Mouse (Mus musculus) forebrain, embryonic 16.5 days (tissue): ENCODE data around the gene Arsb. TPM values are rescaled to one million over a fixed set of nuclear protein-coding genes. Genes with fewer than 3 reads are reported as not detected.

Experiments used
- ATAC-seq: fragments of 200-750 bp; cut with Nextera tagmentation; 2 replicates; pipeline ENCODE4 v1.8.0; 2017; ENCODE audit warnings: mild to moderate bottlenecking, moderate library complexity
- H3K27ac ChIP-seq: fragments of 300-500 bp; sonication (generic); 2 replicates; pipeline ENCODE4 v1.5.1; 2014; ENCODE audit warnings: low read length, control low read depth
- H3K27me3 ChIP-seq: fragments of 300-500 bp; sonication (generic); replicated peaks from 2 replicates; pipeline ENCODE4 v1.6.1; 2014; ENCODE audit warnings: low read length; ENCODE audit not compliant: control insufficient read depth, insufficient read depth
- H3K36me3 ChIP-seq: fragments of 300-500 bp; sonication (generic); 2 replicates; pipeline ENCODE4 v1.6.1; 2014; ENCODE audit not compliant: control insufficient read depth, insufficient read depth
- H3K4me1 ChIP-seq: fragments of 300-500 bp; sonication (generic); replicated peaks from 2 replicates; pipeline ENCODE4 v1.6.1; 2014; ENCODE audit warnings: low read length; ENCODE audit not compliant: control insufficient read depth, insufficient read depth
- H3K4me2 ChIP-seq: fragments of 300-500 bp; sonication (generic); 2 replicates; pipeline ENCODE4 v1.6.1; 2014; ENCODE audit warnings: mild to moderate bottlenecking, low read length, control low read depth
- H3K4me3 ChIP-seq: fragments of 300-500 bp; sonication (generic); replicated peaks from 2 replicates; pipeline ENCODE4 v1.5.1; 2014; ENCODE audit warnings: mild to moderate bottlenecking, low read length, control low read depth
- H3K9ac ChIP-seq: fragments of 300-500 bp; sonication (generic); replicated peaks from 2 replicates; pipeline ENCODE4 v1.6.1; 2014; ENCODE audit warnings: low read depth, low read length, control low read depth
- H3K9me3 ChIP-seq: fragments of 300-500 bp; sonication (generic); 2 replicates; pipeline ENCODE4 v1.6.1; 2016; ENCODE audit warnings: low read length; ENCODE audit not compliant: control insufficient read depth
- WGBS: fragments of 180-500 bp; shearing (Covaris S2); extraction: QIAGEN DNeasy Blood & Tissue Kit; methylation state at CpG from one replicate; pipeline ENCODE4 v1.1.7; 2014; 5-methylcytosine and 5-hydroxymethylcytosine counted together
- polyA plus RNA-seq: library from polyadenylated mRNA; unstranded; fragments of >200 nt; fragmentation: Nextera tagmentation; extraction: Ambion mirVana; gene quantifications from 2 replicates; pipeline ENCODE4 v1.2.1, GENCODE M21; 2015

The Arsb gene
- polyA plus RNA-seq, 1 experiment from 2014 or later = 9.7 TPM

GRCm38 (mm10) chr13:93849751-93850355, 78.4 kb downstream of the Arsb start:
- Histone ChIP-seq H3K27me3 (no peaks in the 10 kb centered on the region), H3K4me1 (peaks cover 1% of the 10 kb centered on the region; the same call in 1 of the 2 replicates), H3K27ac (no peak overlapping the region), H3K9me3 (no peaks in the 10 kb centered on the region), H3K36me3 (no peaks in the 10 kb centered on the region), H3K4me3 (no peak overlapping the region), H3K9ac (no peak overlapping the region), H3K4me2 (no peak overlapping the region)
- WGBS = 83% methylated on average over 5 of the region's 5 CpGs
- ATAC-seq = no peak

- H3K9me3 ChIP-seq = no peaks in the 10 kb centered on the region
- H3K27me3 ChIP-seq = no peaks in the 10 kb centered on the region
- no peak overlapping the region for H3K4me3 ChIP-seq
- H3K4me1 ChIP-seq = peaks cover 3% of the 10 kb centered on the region; the same call in 1 of the 2 replicates
- H3K4me2 ChIP-seq = no peak overlapping the region
- 67% methylated on average over 4 of the region's 4 CpGs for WGBS
- ATAC-seq = no peak
- no peaks in the 10 kb centered on the region for H3K36me3 ChIP-seq
- H3K9ac ChIP-seq = no peak overlapping the region
- H3K27ac ChIP-seq = no peak overlapping the region
These were observed 79.2 kb downstream of the Arsb start for GRCm38 (mm10) chr13:93850674-93851073.

GRCm38 (mm10) chr13:93852419-93853138, 81.1 kb downstream of the Arsb start:
- Histone ChIP-seq H3K27me3 (no peaks in the 10 kb centered on the region), H3K27ac (no peak overlapping the region), H3K9me3 (no peaks in the 10 kb centered on the region), H3K4me3 (no peak overlapping the region), H3K9ac (no peak overlapping the region), H3K4me2 (no peak overlapping the region), H3K36me3 (no peaks in the 10 kb centered on the region), H3K4me1 (peaks cover 3% of the 10 kb centered on the region; the same call in 1 of the 2 replicates)
- no peak for ATAC-seq
- WGBS = 73% methylated on average over 14 of the region's 14 CpGs

GRCm38 (mm10) chr13:93853767-93854166, 82.3 kb downstream of the Arsb start:
- peaks cover 3% of the 10 kb centered on the region; the same call in 1 of the 2 replicates for H3K4me1 ChIP-seq
- H3K9ac ChIP-seq = no peak overlapping the region
- H3K27ac ChIP-seq = no peak overlapping the region
- H3K4me2 ChIP-seq = no peak overlapping the region
- no peaks in the 10 kb centered on the region for H3K9me3 ChIP-seq
- no peak overlapping the region for H3K4me3 ChIP-seq
- H3K36me3 ChIP-seq = no peaks in the 10 kb centered on the region
- no peak for ATAC-seq
- WGBS = 96% methylated on average over 6 of the region's 6 CpGs
- no peaks in the 10 kb centered on the region for H3K27me3 ChIP-seq

GRCm38 (mm10) chr13:93854325-93854724, 82.9 kb downstream of the Arsb start:
- H3K4me3 ChIP-seq = no peak overlapping the region
- H3K9me3 ChIP-seq = no peaks in the 10 kb centered on the region
- no peaks in the 10 kb centered on the region for H3K36me3 ChIP-seq
- no peak overlapping the region for H3K27ac ChIP-seq
- H3K27me3 ChIP-seq = no peaks in the 10 kb centered on the region
- peaks cover 3% of the 10 kb centered on the region; the same call in 1 of the 2 replicates for H3K4me1 ChIP-seq
- 91% methylated on average over 8 of the region's 8 CpGs for WGBS
- ATAC-seq = no peak
- no peak overlapping the region for H3K4me2 ChIP-seq
- no peak overlapping the region for H3K9ac ChIP-seq

- Histone ChIP-seq H3K27ac (peak overlapping the region; percentile 42; the same call in 1 of the 2 replicates), H3K4me3 (no peak overlapping the region)
These were observed 83.6 kb downstream of the Arsb start for GRCm38 (mm10) chr13:93854966-93855562.

GRCm38 (mm10) chr13:93855701-93856183, 84.3 kb downstream of the Arsb start:
- no peaks in the 10 kb centered on the region for H3K27me3 ChIP-seq
- ATAC-seq = no peak
- peaks cover 3% of the 10 kb centered on the region; the same call in 1 of the 2 replicates for H3K4me1 ChIP-seq
- H3K27ac ChIP-seq = no peak overlapping the region
- no peaks in the 10 kb centered on the region for H3K36me3 ChIP-seq
- no peak overlapping the region for H3K9ac ChIP-seq
- 44% methylated on average over 11 of the region's 11 CpGs for WGBS
- H3K9me3 ChIP-seq = no peaks in the 10 kb centered on the region
- H3K4me2 ChIP-seq = no peak overlapping the region
- no peak overlapping the region for H3K4me3 ChIP-seq

More at GRCm38 (mm10) chr13:93854966-93855562, 83.6 kb downstream of the Arsb start:
- Histone ChIP-seq H3K9me3 (no peaks in the 10 kb centered on the region), H3K4me2 (no peak overlapping the region), H3K4me1 (peaks cover 3% of the 10 kb centered on the region; the same call in 1 of the 2 replicates), H3K27me3 (no peaks in the 10 kb centered on the region), H3K9ac (no peak overlapping the region), H3K36me3 (no peaks in the 10 kb centered on the region)
- 86% methylated on average over 3 of the region's 3 CpGs for WGBS
- ATAC-seq = no peak

GRCm38 (mm10) chr13:93861211-93861610, 89.8 kb downstream of the Arsb start:
- H3K27ac ChIP-seq = no peak overlapping the region
- no peaks in the 10 kb centered on the region for H3K36me3 ChIP-seq
- H3K9ac ChIP-seq = no peak overlapping the region
- H3K9me3 ChIP-seq = no peaks in the 10 kb centered on the region
- H3K4me2 ChIP-seq = no peak overlapping the region
- no peak for ATAC-seq
- no peaks in the 10 kb centered on the region for H3K4me1 ChIP-seq
- WGBS = 87% methylated on average over 2 of the region's 2 CpGs
- H3K4me3 ChIP-seq = no peak overlapping the region
- no peaks in the 10 kb centered on the region for H3K27me3 ChIP-seq

- H3K9me3 ChIP-seq = no peaks in the 10 kb centered on the region
- no peak overlapping the region for H3K4me2 ChIP-seq
- WGBS = 67% methylated on average over 8 of the region's 8 CpGs
- H3K27ac ChIP-seq = no peak overlapping the region
- no peaks in the 10 kb centered on the region for H3K27me3 ChIP-seq
- no peak for ATAC-seq
- no peaks in the 10 kb centered on the region for H3K36me3 ChIP-seq
- H3K9ac ChIP-seq = no peak overlapping the region
- no peak overlapping the region for H3K4me3 ChIP-seq
- no peaks in the 10 kb centered on the region for H3K4me1 ChIP-seq
These were observed 92.8 kb downstream of the Arsb start for GRCm38 (mm10) chr13:93864066-93864740.
